Mouse (Mus musculus): ENCODE measurements at regions not wholly inside any gene's neighbourhood (a gene's known extent, or its start where the extent isn't known, plus 50 kb on each side); places are given as distances from the start of the nearest gene placed in this dataset.

- TF ChIP-seq CTCF (IDR thresholded peaks at IDR 0.05; ENCODE audit: low read depth), result no peak
- Histone ChIP-seq H3K4me2 (replicated peaks; ENCODE audit: low read depth) (no peak overlapping the region), H3K4me3 (ENCODE audit: low read depth, low read length) (no peak overlapping the region), H3K9me3 (ENCODE audit: control insufficient read depth) (no peaks in the 10 kb centered on the region), H3K4me1 (replicated peaks; ENCODE audit: control insufficient read depth, insufficient read depth, low read length) (no peaks in the 10 kb centered on the region), H3K36me3 (ENCODE audit: control insufficient read depth, insufficient read depth) (no peaks in the 10 kb centered on the region), H3K27ac (ENCODE audit: low read depth, low read length) (no peak overlapping the region), H3K27me3 (replicated peaks; ENCODE audit: control insufficient read depth, insufficient read depth, low read length) (no peaks in the 10 kb centered on the region), H3K9ac (ENCODE audit: low read depth, low read length) (no peak overlapping the region)
- WGBS, result 80% methylated on average over 2 of the region's 2 CpGs
- ATAC-seq, result no peak
Observed at GRCm38 (mm10) chr13:101225366-101225765, 392.1 kb upstream of the Slc30a5 start.

- Histone ChIP-seq H3K36me3 (ENCODE audit: control insufficient read depth, insufficient read depth) (no peaks in the 10 kb centered on the region), H3K9me3 (ENCODE audit: control insufficient read depth) (no peaks in the 10 kb centered on the region), H3K9ac (ENCODE audit: low read depth, low read length) (no peak overlapping the region), H3K27ac (ENCODE audit: low read depth, low read length) (no peak overlapping the region), H3K4me2 (replicated peaks; ENCODE audit: low read depth) (no peak overlapping the region), H3K27me3 (replicated peaks; ENCODE audit: control insufficient read depth, insufficient read depth, low read length) (no peaks in the 10 kb centered on the region), H3K4me3 (ENCODE audit: low read depth, low read length) (no peak overlapping the region), H3K4me1 (replicated peaks; ENCODE audit: control insufficient read depth, insufficient read depth, low read length) (0 out of 2 replicates have a peak, but pooled peaks cover 3% of the 10 kb centered on the region)
- 87% methylated on average over 7 of the region's 7 CpGs for WGBS
- TF ChIP-seq CTCF (IDR thresholded peaks at IDR 0.05; ENCODE audit: low read depth), result no peak
- no peak for ATAC-seq
Observed at GRCm38 (mm10) chr13:101221331-101222043, 388.3 kb upstream of the Slc30a5 start.

- 89% methylated on average over 5 of the region's 5 CpGs for WGBS
- Histone ChIP-seq H3K27me3 (replicated peaks; ENCODE audit: control insufficient read depth, insufficient read depth, low read length) (no peaks in the 10 kb centered on the region), H3K36me3 (ENCODE audit: control insufficient read depth, insufficient read depth) (no peaks in the 10 kb centered on the region), H3K4me2 (replicated peaks; ENCODE audit: low read depth) (no peak overlapping the region), H3K9ac (ENCODE audit: low read depth, low read length) (no peak overlapping the region), H3K9me3 (ENCODE audit: control insufficient read depth) (no peaks in the 10 kb centered on the region), H3K4me3 (ENCODE audit: low read depth, low read length) (no peak overlapping the region), H3K4me1 (replicated peaks; ENCODE audit: control insufficient read depth, insufficient read depth, low read length) (0 out of 2 replicates have a peak, but pooled peaks cover 3% of the 10 kb centered on the region), H3K27ac (ENCODE audit: low read depth, low read length) (no peak overlapping the region)
- ATAC-seq, result no peak
- TF ChIP-seq CTCF (IDR thresholded peaks at IDR 0.05; ENCODE audit: low read depth), result no peak
Observed at GRCm38 (mm10) chr13:101219568-101219967, 386.3 kb upstream of the Slc30a5 start.

GRCm38 (mm10) chr13:101216897-101217480 lies 383.8 kb upstream of the Slc30a5 start:
- Histone ChIP-seq H3K27me3 (replicated peaks; ENCODE audit: control insufficient read depth, insufficient read depth, low read length) (no peaks in the 10 kb centered on the region), H3K9me3 (ENCODE audit: control insufficient read depth) (no peaks in the 10 kb centered on the region), H3K36me3 (ENCODE audit: control insufficient read depth, insufficient read depth) (no peaks in the 10 kb centered on the region), H3K4me3 (ENCODE audit: low read depth, low read length) (no peak overlapping the region), H3K9ac (ENCODE audit: low read depth, low read length) (no peak overlapping the region), H3K4me1 (replicated peaks; ENCODE audit: control insufficient read depth, insufficient read depth, low read length) (0 out of 2 replicates have a peak, but pooled peaks cover 3% of the 10 kb centered on the region), H3K4me2 (replicated peaks; ENCODE audit: low read depth) (no peak overlapping the region), H3K27ac (ENCODE audit: low read depth, low read length) (no peak overlapping the region)
- no peak for ATAC-seq
- WGBS, result 37% methylated on average over 8 of the region's 8 CpGs
- no peak for TF ChIP-seq CTCF (IDR thresholded peaks at IDR 0.05; ENCODE audit: low read depth)

DNA sequence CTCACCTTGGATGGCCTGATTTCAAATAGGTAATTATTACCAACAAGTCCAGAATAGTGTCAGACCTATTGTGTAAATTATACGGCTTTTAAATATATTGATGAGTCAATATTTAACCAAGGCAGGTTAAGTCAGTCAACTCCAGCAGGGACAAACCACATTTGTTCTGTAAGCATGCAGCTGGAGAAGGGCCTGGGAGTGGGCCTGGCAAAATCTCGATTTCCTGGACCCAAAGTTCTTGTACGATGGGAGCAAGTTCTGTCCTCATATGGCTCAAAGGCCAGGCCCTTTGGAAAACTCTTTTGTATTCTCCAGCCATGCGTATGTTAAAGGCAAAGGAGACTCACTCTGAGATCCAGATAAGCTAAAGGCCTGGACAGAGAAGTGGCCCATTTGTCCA lies 383.2 kb upstream of the Slc30a5 start:
- Histone ChIP-seq H3K27ac (ENCODE audit: low read depth, low read length) (no peak overlapping the region), H3K27me3 (replicated peaks; ENCODE audit: control insufficient read depth, insufficient read depth, low read length) (no peaks in the 10 kb centered on the region), H3K9me3 (ENCODE audit: control insufficient read depth) (no peaks in the 10 kb centered on the region), H3K4me1 (replicated peaks; ENCODE audit: control insufficient read depth, insufficient read depth, low read length) (0 out of 2 replicates have a peak, but pooled peaks cover 3% of the 10 kb centered on the region), H3K4me3 (ENCODE audit: low read depth, low read length) (no peak overlapping the region), H3K36me3 (ENCODE audit: control insufficient read depth, insufficient read depth) (no peaks in the 10 kb centered on the region), H3K9ac (ENCODE audit: low read depth, low read length) (no peak overlapping the region), H3K4me2 (replicated peaks; ENCODE audit: low read depth) (no peak overlapping the region)
- TF ChIP-seq CTCF (IDR thresholded peaks at IDR 0.05; ENCODE audit: low read depth), result no peak
- ATAC-seq, result peak; percentile 59
- WGBS, result 43% methylated on average over 4 of the region's 4 CpGs

DNA sequence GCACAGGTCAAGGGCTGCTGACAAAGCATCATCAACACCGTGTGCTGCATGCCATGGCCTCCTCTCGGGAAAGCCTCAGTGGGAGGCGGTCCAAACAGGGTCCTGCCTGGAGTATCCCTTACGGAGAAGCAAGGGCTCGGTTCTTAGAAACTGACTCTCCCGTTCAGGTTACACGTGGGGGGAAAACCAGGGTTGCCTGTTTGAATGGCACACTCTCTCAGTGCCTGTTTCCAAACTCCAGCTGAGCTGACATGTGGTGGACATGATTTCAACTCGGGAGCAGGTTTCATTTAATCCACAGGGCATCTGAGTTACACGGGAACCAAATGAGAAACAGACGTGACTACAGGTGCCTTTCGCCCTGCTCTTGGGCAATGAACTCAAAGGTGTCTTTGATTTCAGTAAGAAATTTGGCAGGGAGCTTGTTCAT lies 382.6 kb upstream of the Slc30a5 start:
- H3K4me2 ChIP-seq (replicated peaks; ENCODE audit: low read depth), result no peak overlapping the region
- TF ChIP-seq CTCF (IDR thresholded peaks at IDR 0.05; ENCODE audit: low read depth), result no peak
- H3K4me3 ChIP-seq (ENCODE audit: low read depth, low read length), result no peak overlapping the region
- no peaks in the 10 kb centered on the region for H3K9me3 ChIP-seq (ENCODE audit: control insufficient read depth)
- no peak overlapping the region for H3K9ac ChIP-seq (ENCODE audit: low read depth, low read length)
- WGBS, result 63% methylated on average over 11 of the region's 11 CpGs
- H3K4me1 ChIP-seq (replicated peaks; ENCODE audit: control insufficient read depth, insufficient read depth, low read length), result 0 out of 2 replicates have a peak, but pooled peaks cover 3% of the 10 kb centered on the region
- no peaks in the 10 kb centered on the region for H3K36me3 ChIP-seq (ENCODE audit: control insufficient read depth, insufficient read depth)
- H3K27me3 ChIP-seq (replicated peaks; ENCODE audit: control insufficient read depth, insufficient read depth, low read length), result no peaks in the 10 kb centered on the region
- ATAC-seq, result no peak
- H3K27ac ChIP-seq (ENCODE audit: low read depth, low read length), result no peak overlapping the region

All from intestine, postnatal 0 days (tissue).